Mouse (Mus musculus): ENCODE data around the gene Garnl3.

DNA sequence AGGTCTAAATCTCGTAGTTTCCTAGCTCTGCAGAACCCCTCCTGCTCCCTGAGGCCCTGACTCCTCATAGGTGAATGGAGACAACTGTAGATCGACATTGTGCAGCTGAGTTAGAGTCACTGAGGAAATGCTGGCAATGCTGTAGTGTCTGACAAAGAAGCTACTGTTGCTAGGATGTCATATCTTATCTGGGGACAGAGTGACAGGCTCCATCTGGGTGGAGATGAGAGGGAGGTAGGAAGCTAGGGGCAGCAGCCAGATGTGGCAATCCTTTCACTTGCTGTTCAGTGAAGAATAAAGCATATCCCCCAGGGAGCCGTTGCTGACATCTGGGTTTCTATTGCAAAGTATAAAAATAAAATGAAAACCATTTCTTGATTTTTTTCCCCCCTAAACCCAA lies 85.6 kb downstream of the Garnl3 start:
- TF ChIP-seq CTCF (IDR thresholded peaks at IDR 0.05; ENCODE audit: low read depth, low read length) (no peak), GATA2 (IDR thresholded peaks at IDR 0.05; ENCODE audit: borderline replicate concordance, low read depth, low read length) (no peak), GATA1 (IDR thresholded peaks at IDR 0.05; ENCODE audit: borderline replicate concordance, low read length) (no peak), TAL1 (conservative IDR thresholded peaks at IDR 0.05; ENCODE audit: low read depth, low read length) (no peak)
